Mouse (Mus musculus) regulatory T cell (primary cell): Measurements from ENCODE around the gene Naa40.

Experiments
- in situ Hi-C: fragments of 300-600 bp; cut with MboI, MseI; formaldehyde crosslinking; loops from one replicate; pipeline ENCODE4 v1.15.1; 2025; ENCODE audit warnings: high pct_unique_total_duplicates

The Naa40 gene

GRCm38 (mm10) chr19:7266421-7266831 lies 25.4 kb upstream of the Naa40 start:
- in situ Hi-C loops, result no loop called here

- in situ Hi-C loops, result no loop called here
Observed at GRCm38 (mm10) chr19:7265478-7266191, 24.7 kb upstream of the Naa40 start.

- in situ Hi-C loops, result no loop called here
Observed at GRCm38 (mm10) chr19:7264766-7265331, 23.9 kb upstream of the Naa40 start.

- in situ Hi-C loops, result no loop called here
Observed at GRCm38 (mm10) chr19:7264088-7264765, 23.2 kb upstream of the Naa40 start.

- in situ Hi-C loops, result no loop called here
Observed at GRCm38 (mm10) chr19:7262592-7262991, 21.6 kb upstream of the Naa40 start.

GRCm38 (mm10) chr19:7261964-7262363 lies 21.0 kb upstream of the Naa40 start:
- in situ Hi-C loops, result no loop called here

GRCm38 (mm10) chr19:7261476-7261875 lies 20.5 kb upstream of the Naa40 start:
- in situ Hi-C loops, result no loop called here

GRCm38 (mm10) chr19:7257881-7258280 lies 16.9 kb upstream of the Naa40 start:
- in situ Hi-C loops, result loop anchor here (10.0 kb wide), 1 partner anchor 347 kb away; the partner anchor contains the start of gene Lgals12

GRCm38 (mm10) chr19:7246021-7246420 lies 5.0 kb upstream of the Naa40 start:
- in situ Hi-C loops, result no loop called here

- in situ Hi-C loops, result no loop called here
Observed at GRCm38 (mm10) chr19:7240291-7240690, 692 bp downstream of the Naa40 start.

GRCm38 (mm10) chr19:7239574-7239973 lies 1.4 kb downstream of the Naa40 start:
- in situ Hi-C loops, result loop anchor here (10.0 kb wide), 1 partner anchor 105 kb away; the partner anchor contains the start of gene Mark2

GRCm38 (mm10) chr19:7236742-7237141 lies 4.2 kb downstream of the Naa40 start:
- in situ Hi-C loops, result loop anchor here (10.0 kb wide), 1 partner anchor 108 kb away; the partner anchor contains the start of gene Mark2

- in situ Hi-C loops, result loop anchor here (10.0 kb wide), 1 partner anchor 109 kb away; the partner anchor contains the start of gene Mark2
Observed at GRCm38 (mm10) chr19:7236011-7236410, 5.0 kb downstream of the Naa40 start.

GRCm38 (mm10) chr19:7235461-7235860 lies 5.5 kb downstream of the Naa40 start:
- in situ Hi-C loops, result loop anchor here (10.0 kb wide), 1 partner anchor 109 kb away; the partner anchor contains the start of gene Mark2

- in situ Hi-C loops, result loop anchor here (10.0 kb wide), 1 partner anchor 110 kb away; the partner anchor contains the start of gene Mark2
Observed at GRCm38 (mm10) chr19:7234537-7235221, 6.3 kb downstream of the Naa40 start.

GRCm38 (mm10) chr19:7226511-7226914 lies 14.5 kb downstream of the Naa40 start:
- in situ Hi-C loops, result no loop called here

- in situ Hi-C loops, result no loop called here
Observed at GRCm38 (mm10) chr19:7225096-7225690, 15.8 kb downstream of the Naa40 start.

- in situ Hi-C loops, result no loop called here
Observed at GRCm38 (mm10) chr19:7224253-7224652, 16.7 kb downstream of the Naa40 start.

- in situ Hi-C loops, result no loop called here
Observed at GRCm38 (mm10) chr19:7223488-7223887, 17.5 kb downstream of the Naa40 start.

GRCm38 (mm10) chr19:7222196-7222595 lies 18.8 kb downstream of the Naa40 start:
- in situ Hi-C loops, result no loop called here

- in situ Hi-C loops, result no loop called here
Observed at GRCm38 (mm10) chr19:7218753-7219152, 22.2 kb downstream of the Naa40 start.
